Mouse (Mus musculus): Measurements from ENCODE around the gene Efna5.

GRCm38 (mm10) chr17:62775401-62775800, 105.7 kb downstream of the Efna5 start:
- TF ChIP-seq CTCF (IDR thresholded peaks at IDR 0.05; ENCODE audit: borderline replicate concordance, insufficient read depth, low read length) (no peak), POLR2A (IDR thresholded peaks at IDR 0.05; ENCODE audit: low read depth, low read length) (no peak)
